In the genomic region with DNA sequence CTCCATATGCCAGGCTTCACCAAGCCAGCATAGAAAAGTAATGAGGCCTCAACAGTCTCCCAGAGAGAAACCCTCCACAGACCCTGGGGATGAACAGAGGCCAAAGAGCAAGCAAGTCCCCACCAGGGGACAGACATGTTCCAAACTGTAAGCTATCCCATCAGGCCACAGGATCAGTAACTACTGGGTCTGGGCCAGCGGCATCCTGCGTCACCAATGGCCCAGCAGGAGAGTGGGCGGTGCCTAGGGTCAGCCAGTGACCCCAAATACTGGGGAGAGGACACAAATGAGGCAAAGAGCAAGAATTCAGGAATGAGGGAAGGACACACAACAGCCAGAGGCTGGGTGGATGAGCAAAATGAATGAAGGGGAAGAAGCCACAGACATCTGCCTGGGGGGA, we compare ENCODE assay signal across 10 mouse cellular contexts. TPM values are rescaled to one million over a fixed set of nuclear protein-coding genes. Genes with fewer than 3 reads are reported as not detected.
DNase-seq lines count a peak whose midpoint lies in the region; ATAC-seq lines count a peak whose summit lies in the region.
"Had no signal": no experiment of that assay in that cellular context is flagged by ENCODE, and none has a peak within 500 bp of the region (broad histone marks: within the 10 kb centered on the region; RNA-seq: fewer than 3 reads in every experiment).

No protein-coding gene starts in this region.

- WGBS in limb, embryonic 10.5 days, result 69% methylated on average over 3 of the region's 3 CpGs
- WGBS in neural tube, embryonic 13.5 days, result 26% methylated on average over 3 of the region's 3 CpGs

- peak overlapping the region; percentile 42 for H3K4me3 ChIP-seq in megakaryocyte, embryonic 14.5 days (replicated peaks)
- no peak overlapping the region for H3K4me3 ChIP-seq in limb, embryonic 10.5 days
- H3K4me3 ChIP-seq in neural tube, embryonic 13.5 days, result no peak overlapping the region
- H3K4me3 ChIP-seq: liver, embryonic 13.5 days had no signal

- H3K9me3 ChIP-seq in megakaryocyte, embryonic 14.5 days, result no peaks in the 10 kb centered on the region
- H3K9me3 ChIP-seq in limb, embryonic 10.5 days (replicated peaks), result no peaks in the 10 kb centered on the region
- no peaks in the 10 kb centered on the region for H3K9me3 ChIP-seq in neural tube, embryonic 13.5 days
- H3K9me3 ChIP-seq: liver, embryonic 13.5 days had no signal

- H3K4me2 ChIP-seq in neural tube, embryonic 13.5 days, result no peak overlapping the region
- H3K4me2 ChIP-seq: liver, embryonic 13.5 days had no signal

- H3K27me3 ChIP-seq in megakaryocyte, embryonic 14.5 days (replicated peaks), result no peaks in the 10 kb centered on the region
- no peaks in the 10 kb centered on the region for H3K27me3 ChIP-seq in limb, embryonic 10.5 days (ENCODE audit: low read depth, poor library complexity, severe bottlenecking)
- no peaks in the 10 kb centered on the region for H3K27me3 ChIP-seq in neural tube, embryonic 13.5 days
- H3K27me3 ChIP-seq: liver, embryonic 13.5 days; Patski had no signal

- peak overlapping the region; percentile 17; the same call in 1 of the 2 replicates for H3K9ac ChIP-seq in neural tube, embryonic 13.5 days
- H3K9ac ChIP-seq: liver, embryonic 13.5 days had no signal

- H3K36me3 ChIP-seq in megakaryocyte, embryonic 14.5 days (replicated peaks; ENCODE audit: low read length), result peaks cover 56% of the 10 kb centered on the region
- peaks cover 64% of the 10 kb centered on the region for H3K36me3 ChIP-seq in limb, embryonic 10.5 days
- H3K36me3 ChIP-seq in neural tube, embryonic 13.5 days, result peaks cover 21% of the 10 kb centered on the region

- peak; percentile 49 for DNase-seq in heart, postnatal 4 days
- DNase-seq in limb, embryonic 10.5 days (ENCODE audit: low spot score), result no peak
- no peak for DNase-seq in right cerebral cortex, postnatal 25 days
- no peak for DNase-seq in gastrocnemius, adult 18-20 months (ENCODE audit: low spot score)
- DNase-seq: liver, embryonic 13.5 days; thymus, postnatal 25 days had no signal

- H3K4me1 ChIP-seq in megakaryocyte, embryonic 14.5 days, result peaks cover 94% of the 10 kb centered on the region
- peaks cover 56% of the 10 kb centered on the region for H3K4me1 ChIP-seq in limb, embryonic 10.5 days
- peaks cover 79% of the 10 kb centered on the region for H3K4me1 ChIP-seq in neural tube, embryonic 13.5 days (replicated peaks)

- no peak for ATAC-seq in megakaryocyte, adult 5-6 weeks (ENCODE audit: poor library complexity, severe bottlenecking)
- ATAC-seq in neural tube, embryonic 13.5 days (ENCODE audit: low read depth), result no peak
- ATAC-seq: Patski had no signal

- 0 out of 2 replicates have a peak overlapping the region, but pooled peaks have one; percentile 17 for H3K27ac ChIP-seq in limb, embryonic 10.5 days
- H3K27ac ChIP-seq in neural tube, embryonic 13.5 days (replicated peaks), result peak overlapping the region; percentile 35; the same call in 1 of the 2 replicates
- H3K27ac ChIP-seq: liver, embryonic 13.5 days had no signal

RNA-seq across cellular contexts. Expression of a gene that starts 55.8 kb away (rescaled TPM):
- polyA plus RNA-seq in megakaryocyte, embryonic 14.5 days (2012; ENCODE audit: insufficient read depth, low replicate concordance), result 103 and 109 TPM in 2 replicates
- 87.7 and 107 TPM in 2 replicates for total RNA-seq in megakaryocyte, adult 5-6 weeks (2015)
- total RNA-seq in megakaryocyte, adult 5-6 weeks (2017), result 15.0 and 21.5 TPM in 2 replicates
- total RNA-seq in heart, postnatal 4 days (2021), result 100 to 1,000 TPM; 104 to 112 TPM
- 22.4 and 26.8 TPM in 2 replicates for polyA plus RNA-seq in limb, embryonic 10.5 days (2016; fragmentation: Nextera tagmentation; extraction: Ambion mirVana)
- 29.2 and 30.4 TPM in 2 replicates for polyA plus RNA-seq in neural tube, embryonic 13.5 days (2015; fragmentation: Nextera tagmentation; extraction: Ambion mirVana)
- 100 to 1,000 TPM; 118 to 134 TPM for total RNA-seq in gastrocnemius, adult 18-20 months (2021)
